Mouse (Mus musculus) ES-E14 (cell line): ENCODE results near the gene Tada3.

Source experiments
- CHD2 ChIP-seq: IDR thresholded peaks from 2 replicates; pipeline ENCODE4 v1.6.1; 2014; ENCODE audit warnings: mild to moderate bottlenecking, low read depth, low read length, inconsistent platforms
- HCFC1 ChIP-seq: IDR thresholded peaks from 2 replicates; pipeline ENCODE4 v1.6.1; 2012; ENCODE audit warnings: low read length, inconsistent platforms, borderline replicate concordance; ENCODE audit not compliant: insufficient read depth
- ZNF384 ChIP-seq: IDR thresholded peaks from 2 replicates; pipeline ENCODE4 v1.6.1; 2012; ENCODE audit warnings: low read depth, low read length, inconsistent platforms

DNA sequence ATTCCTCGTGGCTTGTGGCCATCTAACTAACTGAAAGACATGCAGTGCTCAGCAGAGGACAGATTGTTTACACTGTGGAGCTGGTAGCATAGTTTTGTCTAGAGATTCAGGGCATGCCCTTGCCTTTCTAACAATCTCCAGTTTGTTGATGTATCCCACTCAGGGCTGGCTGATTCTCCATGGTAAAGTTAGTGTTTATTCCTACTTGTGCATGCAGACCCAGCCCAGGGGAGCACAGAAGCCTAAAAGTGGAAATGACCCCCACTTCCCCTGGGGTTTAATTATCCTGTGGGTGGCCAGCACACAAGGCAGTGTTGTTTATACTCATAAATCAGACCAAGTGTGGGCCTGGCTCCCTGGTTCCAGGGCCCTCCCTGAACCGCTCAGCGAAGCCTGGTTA lies 8.3 kb upstream of the Tada3 start:
- no peak for TF ChIP-seq ZNF384
- no peak for TF ChIP-seq HCFC1
- TF ChIP-seq CHD2: no peak
